Mouse (Mus musculus) macrophage (primary cell): ENCODE measurements around the gene Gm10643. TPM values are rescaled to one million over a fixed set of nuclear protein-coding genes. Genes with fewer than 3 reads are reported as not detected.

Experiments
- H3K27ac ChIP-seq: fragments of 350-480 bp; formaldehyde crosslinking; 2 replicates; pipeline ENCODE4 v1.9.0; 2021
- H3K36me3 ChIP-seq: fragments of 350-480 bp; formaldehyde crosslinking; 2 replicates; pipeline ENCODE4 v1.9.0; 2021; ENCODE audit errors: inconsistent target
- H3K4me3 ChIP-seq: fragments of 350-480 bp; formaldehyde crosslinking; 2 replicates; pipeline ENCODE4 v1.9.0; 2021; ENCODE audit errors: inconsistent target
- H3K79me2 ChIP-seq: fragments of 350-480 bp; formaldehyde crosslinking; 2 replicates; pipeline ENCODE4 v1.9.0; 2021; ENCODE audit errors: inconsistent target
- WGBS: methylation state at CpG from one replicate; pipeline ENCODE4 v1.1.7; 2026; ENCODE audit warnings: inconsistent platforms; ENCODE audit not compliant: missing documents; 5-methylcytosine and 5-hydroxymethylcytosine counted together
- polyA plus RNA-seq: library from polyadenylated mRNA; stranded (reverse); fragments of 250-400 nt; gene quantifications from 3 replicates; pipeline ENCODE4 v1.2.4, GENCODE M21; 2018; ENCODE audit warnings: inconsistent platforms

Gm10643 gene
- polyA plus RNA-seq, 1 experiment from 2014 or later, result 0.52 TPM

GRCm38 (mm10) chr8:84084341-84085115 is 19.6 kb upstream of the Gm10643 start:
- Histone ChIP-seq H3K27ac (no peak overlapping the region), H3K4me3 (no peak overlapping the region), H3K36me3 (peaks cover 47% of the 10 kb centered on the region), H3K79me2 (no peaks in the 10 kb centered on the region)
- 96% methylated on average over 36 of the region's 42 CpGs for WGBS

GRCm38 (mm10) chr8:84083829-84084241 is 18.9 kb upstream of the Gm10643 start:
- Histone ChIP-seq H3K27ac (no peak overlapping the region), H3K79me2 (no peaks in the 10 kb centered on the region), H3K36me3 (peaks cover 47% of the 10 kb centered on the region), H3K4me3 (no peak overlapping the region)
- WGBS, result 94% methylated on average over 8 of the region's 8 CpGs

GRCm38 (mm10) chr8:84079206-84079605 is 14.3 kb upstream of the Gm10643 start:
- 93% methylated on average over 5 of the region's 5 CpGs for WGBS
- H3K79me2 ChIP-seq, result peaks cover 5% of the 10 kb centered on the region; the same call in 1 of the 2 replicates
- no peak overlapping the region for H3K4me3 ChIP-seq
- peaks cover 39% of the 10 kb centered on the region for H3K36me3 ChIP-seq
- no peak overlapping the region for H3K27ac ChIP-seq

DNA sequence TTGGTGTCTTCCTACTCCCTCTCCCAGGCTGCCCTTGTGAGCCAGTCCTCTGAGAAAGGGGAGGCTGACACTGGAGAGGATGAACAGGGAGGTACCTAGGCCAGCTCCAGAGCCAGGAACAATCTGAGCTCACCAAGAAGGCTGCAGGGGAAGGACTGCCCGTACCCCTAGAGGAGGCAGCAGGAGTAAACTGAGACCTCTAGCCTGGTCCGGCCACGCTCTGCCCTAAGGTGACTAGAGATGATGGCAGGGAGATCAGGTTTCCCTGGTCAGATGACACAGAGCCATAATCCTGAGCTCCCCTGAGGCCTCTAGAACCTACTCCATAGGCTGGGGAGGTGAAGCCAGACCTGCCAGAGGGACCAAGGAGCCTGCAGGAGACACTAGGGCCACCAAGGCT is 11.9 kb upstream of the Gm10643 start:
- peaks cover 27% of the 10 kb centered on the region for H3K79me2 ChIP-seq
- peaks cover 15% of the 10 kb centered on the region; the same call in 1 of the 2 replicates for H3K36me3 ChIP-seq
- H3K4me3 ChIP-seq, result no peak overlapping the region
- WGBS, result 94% methylated on average over 3 of the region's 3 CpGs
- no peak overlapping the region for H3K27ac ChIP-seq

GRCm38 (mm10) chr8:84076412-84076811 is 11.5 kb upstream of the Gm10643 start:
- H3K27ac ChIP-seq, result no peak overlapping the region
- peaks cover 31% of the 10 kb centered on the region for H3K79me2 ChIP-seq
- WGBS, result 75% methylated on average over 1 of the region's 1 CpGs
- H3K4me3 ChIP-seq, result no peak overlapping the region
- H3K36me3 ChIP-seq, result peaks cover 15% of the 10 kb centered on the region; the same call in 1 of the 2 replicates

DNA sequence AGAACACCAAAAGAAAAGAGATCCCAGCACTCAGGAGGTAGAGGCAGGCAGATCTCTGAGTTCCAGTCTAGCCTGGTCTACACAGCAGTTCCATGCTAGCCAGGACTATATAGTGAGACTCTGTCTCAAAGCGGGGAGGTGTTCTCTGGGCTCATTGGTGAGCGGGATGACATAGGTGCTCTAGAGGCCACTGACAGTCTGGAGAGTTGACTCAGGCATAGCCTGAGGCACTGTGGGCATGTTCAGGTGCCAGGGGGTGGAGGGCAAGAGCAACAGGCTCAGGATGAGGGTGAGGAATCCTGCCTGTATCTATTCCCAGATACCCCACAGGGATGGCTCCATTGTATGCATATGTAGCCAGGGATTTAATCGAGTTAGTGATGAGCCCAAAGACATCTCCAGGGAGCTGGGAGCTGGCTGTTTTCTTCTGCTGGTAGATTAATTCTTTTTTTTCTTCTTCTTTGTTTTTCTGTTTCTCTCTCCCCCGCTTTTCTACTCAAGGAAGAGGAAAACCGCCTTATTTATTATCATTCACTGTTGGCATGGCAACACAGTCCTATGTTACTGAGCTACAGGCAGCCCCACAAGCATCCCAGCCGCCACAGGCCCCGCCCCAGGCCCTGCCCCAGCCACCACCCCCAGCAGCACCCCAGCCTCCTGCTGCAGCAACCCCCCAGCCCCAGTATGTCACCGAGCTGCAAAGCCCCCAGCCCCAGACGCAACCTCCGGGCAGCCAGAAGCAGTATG is 8.5 kb upstream of the Gm10643 start:
- no peak overlapping the region for H3K27ac ChIP-seq
- 92% methylated on average over 10 of the region's 10 CpGs for WGBS

GRCm38 (mm10) chr8:84072321-84072720 is 7.4 kb upstream of the Gm10643 start:
- WGBS, result 98% methylated on average over 10 of the region's 10 CpGs
- Histone ChIP-seq H3K79me2 (peaks cover 72% of the 10 kb centered on the region), H3K36me3 (no peaks in the 10 kb centered on the region; the same call in 1 of the 2 replicates), H3K4me3 (no peak overlapping the region), H3K27ac (no peak overlapping the region)

More for the DNA sequence above, 8.5 kb upstream of the Gm10643 start:
- H3K4me3 ChIP-seq, result no peak overlapping the region
- H3K79me2 ChIP-seq, result peaks cover 61% of the 10 kb centered on the region
- no peaks in the 10 kb centered on the region; the same call in 1 of the 2 replicates for H3K36me3 ChIP-seq

GRCm38 (mm10) chr8:84071921-84072320 is 7.0 kb upstream of the Gm10643 start:
- peaks cover 73% of the 10 kb centered on the region for H3K79me2 ChIP-seq
- no peak overlapping the region for H3K4me3 ChIP-seq
- no peak overlapping the region for H3K27ac ChIP-seq
- no peaks in the 10 kb centered on the region; the same call in 1 of the 2 replicates for H3K36me3 ChIP-seq
- WGBS, result 74% methylated on average over 3 of the region's 3 CpGs

DNA sequence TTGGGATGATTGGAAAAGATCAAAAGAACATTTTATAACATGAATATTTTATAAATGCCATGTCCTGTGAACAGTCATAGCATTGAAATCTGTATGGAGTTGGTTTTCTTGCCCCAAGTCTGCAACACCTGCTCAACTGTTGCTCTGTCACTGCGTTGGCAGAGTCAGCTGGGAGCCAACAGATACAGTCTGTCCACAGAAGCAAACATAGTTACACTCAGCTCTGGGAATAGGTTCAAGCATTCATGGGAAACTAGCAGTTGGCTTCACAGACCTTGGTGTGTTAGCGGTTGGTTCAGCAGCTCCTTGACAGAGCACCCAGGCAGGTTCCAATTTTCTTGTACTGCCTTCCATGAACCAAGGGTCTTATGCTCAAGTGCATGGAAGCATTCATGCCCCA is 5.7 kb upstream of the Gm10643 start:
- no peak overlapping the region for H3K4me3 ChIP-seq
- no peaks in the 10 kb centered on the region; the same call in 1 of the 2 replicates for H3K36me3 ChIP-seq
- H3K79me2 ChIP-seq, result peaks cover 73% of the 10 kb centered on the region
- H3K27ac ChIP-seq, result no peak overlapping the region
- 97% methylated on average over 2 of the region's 2 CpGs for WGBS

DNA sequence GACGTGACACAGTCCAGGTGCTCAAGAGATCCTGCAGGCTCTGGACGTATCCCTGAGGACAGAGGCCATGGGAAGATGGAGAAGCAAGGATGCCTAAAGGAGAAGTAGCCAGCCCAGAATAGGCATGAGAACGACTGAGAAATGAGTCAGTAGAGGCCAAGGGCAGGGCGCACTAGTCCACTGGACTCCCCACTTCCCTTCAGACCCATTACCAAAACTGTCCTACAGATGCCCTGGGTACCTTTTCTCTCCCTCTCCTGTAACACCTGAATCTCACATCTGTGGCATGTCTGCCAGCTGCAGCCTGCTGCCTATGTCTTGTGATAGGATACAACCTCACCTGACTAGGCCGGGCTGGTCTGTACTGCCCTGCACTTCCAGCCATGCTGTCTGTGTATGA is 5.3 kb upstream of the Gm10643 start:
- Histone ChIP-seq H3K79me2 (peaks cover 73% of the 10 kb centered on the region), H3K27ac (peak overlapping the region; percentile 32), H3K36me3 (no peaks in the 10 kb centered on the region; the same call in 1 of the 2 replicates), H3K4me3 (no peak overlapping the region)
- WGBS, result 58% methylated on average over 5 of the region's 5 CpGs

DNA sequence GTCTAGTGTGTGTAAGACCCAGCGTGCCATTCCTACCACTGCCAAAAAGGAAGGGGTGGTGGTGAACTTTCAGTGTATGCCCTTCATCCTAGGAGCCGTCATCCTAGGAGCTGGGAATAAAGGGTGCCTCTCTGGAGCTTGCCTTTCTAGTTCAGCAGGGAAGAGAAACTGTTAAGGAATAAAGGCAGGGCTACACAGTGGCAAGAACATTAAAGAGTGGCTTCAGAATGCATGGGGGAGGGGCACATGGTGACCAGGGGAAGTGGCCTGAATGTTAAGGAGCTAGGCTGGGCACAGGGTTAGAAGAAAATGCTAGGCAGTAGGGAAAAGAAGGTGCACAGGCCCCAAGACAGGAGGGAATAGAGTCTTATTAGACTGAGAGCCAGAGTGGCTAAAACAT is 4.8 kb upstream of the Gm10643 start:
- no peak overlapping the region for H3K4me3 ChIP-seq

GRCm38 (mm10) chr8:84069169-84069568 is 4.2 kb upstream of the Gm10643 start:
- peak overlapping the region; percentile 32 for H3K27ac ChIP-seq

More for the DNA sequence above, 4.8 kb upstream of the Gm10643 start:
- Histone ChIP-seq H3K79me2 (peaks cover 73% of the 10 kb centered on the region), H3K36me3 (no peaks in the 10 kb centered on the region), H3K27ac (peak overlapping the region; percentile 32)
- 95% methylated on average over 2 of the region's 2 CpGs for WGBS

GRCm38 (mm10) chr8:84068316-84069035 is 3.5 kb upstream of the Gm10643 start:
- Histone ChIP-seq H3K4me3 (no peak overlapping the region), H3K27ac (peak overlapping the region; percentile 32; the same call in 1 of the 2 replicates), H3K79me2 (peaks cover 62% of the 10 kb centered on the region), H3K36me3 (no peaks in the 10 kb centered on the region)
- WGBS, result 78% methylated on average over 12 of the region's 12 CpGs

More at GRCm38 (mm10) chr8:84069169-84069568, 4.2 kb upstream of the Gm10643 start:
- 82% methylated on average over 1 of the region's 1 CpGs for WGBS
- no peaks in the 10 kb centered on the region for H3K36me3 ChIP-seq
- H3K4me3 ChIP-seq, result no peak overlapping the region
- peaks cover 67% of the 10 kb centered on the region for H3K79me2 ChIP-seq

- WGBS, result 94% methylated on average over 7 of the region's 7 CpGs
- peak overlapping the region; percentile 35; the same call in 1 of the 2 replicates for H3K4me3 ChIP-seq
- no peak overlapping the region for H3K27ac ChIP-seq
- H3K79me2 ChIP-seq, result peaks cover 56% of the 10 kb centered on the region
- no peaks in the 10 kb centered on the region for H3K36me3 ChIP-seq
Measured at GRCm38 (mm10) chr8:84067911-84068310, 3.0 kb upstream of the Gm10643 start.
